Mouse (Mus musculus): Measurements from ENCODE around the gene Smpdl3a.

Gene Smpdl3a

GRCm38 (mm10) chr10:57819209-57819608, 25.1 kb downstream of the Smpdl3a start:
- DNase-seq (ENCODE audit: low spot score): no peak

- DNase-seq (ENCODE audit: low spot score): no peak
Observed at GRCm38 (mm10) chr10:57822473-57822872, 28.3 kb downstream of the Smpdl3a start.

GRCm38 (mm10) chr10:57828649-57829048, 34.5 kb downstream of the Smpdl3a start:
- no peak for DNase-seq (ENCODE audit: low spot score)

- DNase-seq (ENCODE audit: low spot score): no peak
Observed at GRCm38 (mm10) chr10:57829621-57830020, 35.5 kb downstream of the Smpdl3a start.

DNA sequence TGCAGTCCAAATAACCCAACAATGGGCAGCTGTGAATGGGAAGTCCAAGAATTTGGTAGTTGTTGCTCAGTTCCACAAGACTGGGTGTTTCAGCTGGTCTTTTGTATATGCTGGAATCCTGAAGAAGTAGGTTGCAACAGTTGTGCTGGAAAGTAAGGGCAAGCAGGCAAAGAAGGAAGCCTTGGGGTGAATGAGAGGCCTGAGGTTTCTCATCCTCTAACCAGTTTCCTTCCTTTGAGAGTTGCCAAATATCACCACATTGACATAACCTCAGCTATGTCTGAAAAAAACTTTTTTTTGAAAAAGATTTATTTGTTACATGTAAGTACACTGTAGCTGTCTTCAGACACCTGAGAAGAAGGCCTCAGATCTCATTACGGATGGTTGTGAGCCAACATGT, 41.0 kb downstream of the Smpdl3a start:
- DNase-seq (ENCODE audit: low spot score): no peak

DNA sequence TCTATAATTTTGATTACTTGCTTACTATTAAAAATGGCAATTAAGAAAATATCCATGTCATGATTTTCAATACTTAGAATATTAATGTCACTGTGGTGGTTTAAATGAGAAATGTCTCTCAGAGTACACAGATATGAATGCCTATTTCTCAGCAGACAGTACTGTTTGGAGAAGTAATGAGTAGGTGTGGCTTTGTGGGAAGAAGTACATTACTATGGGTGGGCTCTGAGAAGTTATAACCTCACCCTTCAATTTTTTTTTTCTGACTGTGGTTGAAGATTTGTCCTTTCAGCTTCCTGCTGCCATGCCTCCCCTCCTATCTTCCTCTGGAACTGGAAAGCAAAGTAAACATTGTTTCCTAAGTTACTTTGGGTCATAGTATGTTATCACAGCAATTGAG, 41.8 kb downstream of the Smpdl3a start:
- no peak for DNase-seq (ENCODE audit: low spot score)

DNA sequence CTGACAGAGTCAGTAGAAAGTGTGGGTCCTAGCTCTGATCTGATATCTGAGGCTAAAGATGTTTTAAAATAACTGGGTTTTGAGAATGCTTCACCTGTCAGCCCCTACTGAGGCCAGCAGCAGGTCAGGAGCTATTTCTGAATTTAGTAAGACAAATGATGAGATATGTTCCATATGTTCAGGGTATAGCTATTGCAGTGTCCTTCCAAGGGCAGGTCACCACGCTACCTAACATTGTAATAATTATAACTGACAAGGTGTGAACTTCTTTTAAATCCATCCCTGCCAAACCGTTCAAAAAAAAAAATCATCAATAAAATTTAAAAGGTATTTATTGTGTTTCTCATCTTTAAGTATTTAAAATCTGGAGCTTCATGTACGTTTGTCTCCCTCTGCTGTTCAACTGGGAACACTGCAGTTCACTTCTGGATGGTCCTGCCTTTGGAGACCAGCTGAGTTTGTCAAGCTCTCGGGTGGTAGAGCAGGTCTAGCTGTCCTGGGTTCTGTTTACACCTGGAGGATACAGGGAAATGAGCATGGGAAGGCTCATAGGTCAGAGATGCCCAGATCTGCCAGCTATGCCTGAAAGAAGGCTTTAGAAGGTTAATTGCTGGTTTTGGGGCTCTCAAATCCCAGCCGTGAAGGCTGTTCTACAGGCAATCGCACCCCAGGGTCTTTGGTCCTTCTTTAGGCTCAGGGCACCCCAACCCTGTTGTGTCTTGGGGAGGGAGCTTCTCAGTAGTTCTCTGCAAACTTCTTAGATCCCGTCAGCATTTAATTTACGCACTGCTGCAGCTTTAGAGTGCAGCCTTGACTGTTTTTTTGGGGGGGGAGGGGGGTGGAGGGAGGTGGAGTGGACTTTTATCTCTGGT, 47.7 kb downstream of the Smpdl3a start:
- DNase-seq (ENCODE audit: low spot score): peak; percentile 49

DNA sequence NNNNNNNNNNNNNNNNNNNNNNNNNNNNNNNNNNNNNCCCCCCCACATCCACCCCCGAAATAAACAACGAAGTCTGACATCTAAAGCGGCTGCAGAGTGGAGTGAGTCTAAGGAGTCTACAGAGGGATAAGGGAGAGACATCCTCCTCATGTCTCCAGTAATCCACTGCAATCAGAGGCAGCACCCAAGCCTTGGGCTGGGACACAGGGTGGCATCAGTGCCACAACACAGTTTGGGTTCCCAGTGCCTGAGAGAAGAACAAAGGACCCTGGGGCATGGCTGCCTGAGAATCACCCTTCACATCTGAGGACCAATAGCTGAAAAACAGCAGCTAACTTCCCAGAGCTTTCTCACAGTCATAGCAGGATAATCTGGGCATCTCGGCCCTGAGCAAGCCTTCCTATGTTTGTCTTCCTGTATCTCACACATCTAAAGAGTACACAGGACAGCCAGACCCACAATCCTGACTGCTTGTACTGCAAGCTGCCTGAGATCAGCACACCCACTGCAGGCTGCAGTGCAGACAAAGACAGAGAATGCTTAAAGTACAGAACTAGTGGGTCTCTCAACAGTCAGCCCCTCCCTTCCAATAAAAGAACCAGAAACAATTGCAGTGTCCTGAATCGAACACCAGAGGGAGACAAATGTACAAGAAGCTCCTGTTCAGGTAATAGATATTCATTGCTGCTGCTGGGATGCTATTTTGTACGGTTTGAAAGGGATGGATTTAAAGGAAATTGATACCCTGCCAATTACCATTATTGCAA, 54.0 kb downstream of the Smpdl3a start:
- peak; percentile 29 for DNase-seq (ENCODE audit: low spot score)
